Mouse (Mus musculus): ENCODE data around the gene Rhox2h.
"Not testable (repeated sequence)": the region's sequence is repeated elsewhere in the genome, so short reads cannot be mapped to it uniquely, and the experiment has no call there.

Gene Rhox2h

GRCm38 (mm10) chrX:37673177-37673576 lies at the start of gene Rhox2h:
Gene Rhox2h (minus strand): TSS chrX:37673277.
- not testable (repeated sequence) for DNase-seq

GRCm38 (mm10) chrX:37701821-37702387 lies 28.8 kb upstream of the Rhox2h start:
- DNase-seq: no peak

- DNase-seq: no peak
These were observed 19.2 kb upstream of the Rhox2h start for GRCm38 (mm10) chrX:37692261-37692660.

- DNase-seq: no peak
These were observed 10.1 kb upstream of the Rhox2h start for GRCm38 (mm10) chrX:37683031-37683715.

- DNase-seq: not testable (repeated sequence)
These were observed 4.4 kb downstream of the Rhox2h start, which contains the start of gene Rhox3h for GRCm38 (mm10) chrX:37668664-37669063. Gene Rhox3h (minus strand): TSS chrX:37668764.

- not testable (repeated sequence) for DNase-seq
These were observed 21.9 kb downstream of the Rhox2h start, which contains the start of gene Rhox4g for GRCm38 (mm10) chrX:37651227-37651626. Gene Rhox4g (minus strand): TSS chrX:37651327.

GRCm38 (mm10) chrX:37643370-37643769 lies 29.7 kb downstream of the Rhox2h start, which contains the start of gene Rhox2g:
Gene Rhox2g (minus strand): TSS chrX:37643470.
- DNase-seq: not testable (repeated sequence)

GRCm38 (mm10) chrX:37628512-37628911 lies 44.6 kb downstream of the Rhox2h start, which contains the start of gene Rhox3g:
Gene Rhox3g (minus strand): TSS chrX:37628612.
- not testable (repeated sequence) for DNase-seq

Data from cerebellum, adult 11-12 months (tissue).